Mouse (Mus musculus): ENCODE results near the gene Disc1.

- TF ChIP-seq FOSL1 (IDR thresholded peaks at IDR 0.05; ENCODE audit: insufficient read depth, low read length, poor library complexity, severe bottlenecking) (no peak), CTCF (IDR thresholded peaks at IDR 0.05; ENCODE audit: control insufficient read depth, insufficient read depth, insufficient read length) (no peak), USF1 (IDR thresholded peaks at IDR 0.05; ENCODE audit: low read depth) (no peak), MYOD1 (IDR thresholded peaks at IDR 0.05; ENCODE audit: control insufficient read depth, insufficient read length, low read depth) (no peak), MAX (IDR thresholded peaks at IDR 0.05) (no peak), MYOG (IDR thresholded peaks at IDR 0.05; ENCODE audit: control insufficient read depth, extremely low read depth, insufficient read length) (no peak)
These were observed 20.1 kb downstream of the Disc1 start for GRCm38 (mm10) chr8:125074141-125074540.
